Mouse (Mus musculus): Measurements from ENCODE around the gene Itgax. TPM values are rescaled to one million over a fixed set of nuclear protein-coding genes. Genes with fewer than 3 reads are reported as not detected.

Itgax gene
- polyA plus RNA-seq, 1 experiment from 2014 or later = not detected

- 68% methylated on average over 2 of the region's 2 CpGs for WGBS
These were observed 49.0 kb downstream of the Itgax start for GRCm38 (mm10) chr7:128178385-128178784.

GRCm38 (mm10) chr7:128180126-128180525, 50.8 kb downstream of the Itgax start:
- Histone ChIP-seq H3K27me3 (ENCODE audit: control insufficient read depth, insufficient read depth, low read length) (no peaks in the 10 kb centered on the region), H3K4me1 (ENCODE audit: control insufficient read depth, insufficient read depth, low read length) (no peaks in the 10 kb centered on the region), H3K27ac (replicated peaks; ENCODE audit: low read depth, low read length) (no peak overlapping the region), H3K36me3 (replicated peaks; ENCODE audit: control insufficient read depth, insufficient read depth, low read depth, low read length) (no peaks in the 10 kb centered on the region), H3K9me3 (replicated peaks; ENCODE audit: control insufficient read depth, low read length) (no peaks in the 10 kb centered on the region), H3K4me3 (ENCODE audit: low read depth, low read length) (no peak overlapping the region), H3K9ac (replicated peaks; ENCODE audit: low read length) (no peak overlapping the region), H3K4me2 (ENCODE audit: low read depth, low read length) (no peak overlapping the region)
- WGBS = 81% methylated on average over 7 of the region's 7 CpGs
- no peak for ATAC-seq (replicated peaks; ENCODE audit: insufficient number of reproducible peaks, low FRiP score, low TSS enrichment, low read depth)
- DNase-seq (ENCODE audit: low spot score) = no peak

More at GRCm38 (mm10) chr7:128178385-128178784, 49.0 kb downstream of the Itgax start:
- ATAC-seq (replicated peaks; ENCODE audit: insufficient number of reproducible peaks, low FRiP score, low TSS enrichment, low read depth) = no peak
- H3K9me3 ChIP-seq (replicated peaks; ENCODE audit: control insufficient read depth, low read length) = no peaks in the 10 kb centered on the region
- no peak for DNase-seq (ENCODE audit: low spot score)
- no peak overlapping the region for H3K4me2 ChIP-seq (ENCODE audit: low read depth, low read length)
- H3K27me3 ChIP-seq (ENCODE audit: control insufficient read depth, insufficient read depth, low read length) = no peaks in the 10 kb centered on the region
- no peak overlapping the region for H3K4me3 ChIP-seq (ENCODE audit: low read depth, low read length)
- no peaks in the 10 kb centered on the region for H3K4me1 ChIP-seq (ENCODE audit: control insufficient read depth, insufficient read depth, low read length)
- H3K36me3 ChIP-seq (replicated peaks; ENCODE audit: control insufficient read depth, insufficient read depth, low read depth, low read length) = no peaks in the 10 kb centered on the region
- H3K9ac ChIP-seq (replicated peaks; ENCODE audit: low read length) = no peak overlapping the region
- H3K27ac ChIP-seq (replicated peaks; ENCODE audit: low read depth, low read length) = no peak overlapping the region

GRCm38 (mm10) chr7:128180546-128180945, 51.2 kb downstream of the Itgax start:
- H3K27ac ChIP-seq (replicated peaks; ENCODE audit: low read depth, low read length) = no peak overlapping the region
- ATAC-seq (replicated peaks; ENCODE audit: insufficient number of reproducible peaks, low FRiP score, low TSS enrichment, low read depth) (no peak), DNase-seq (ENCODE audit: low spot score) (no peak)
- no peaks in the 10 kb centered on the region for H3K27me3 ChIP-seq (ENCODE audit: control insufficient read depth, insufficient read depth, low read length)
- 74% methylated on average over 6 of the region's 6 CpGs for WGBS
- H3K4me2 ChIP-seq (ENCODE audit: low read depth, low read length) = no peak overlapping the region
- H3K9me3 ChIP-seq (replicated peaks; ENCODE audit: control insufficient read depth, low read length) = no peaks in the 10 kb centered on the region
- H3K4me1 ChIP-seq (ENCODE audit: control insufficient read depth, insufficient read depth, low read length) = no peaks in the 10 kb centered on the region
- no peak overlapping the region for H3K4me3 ChIP-seq (ENCODE audit: low read depth, low read length)
- H3K36me3 ChIP-seq (replicated peaks; ENCODE audit: control insufficient read depth, insufficient read depth, low read depth, low read length) = no peaks in the 10 kb centered on the region
- no peak overlapping the region for H3K9ac ChIP-seq (replicated peaks; ENCODE audit: low read length)

- Histone ChIP-seq H3K4me3 (ENCODE audit: low read depth, low read length) (no peak overlapping the region), H3K27ac (replicated peaks; ENCODE audit: low read depth, low read length) (no peak overlapping the region), H3K9me3 (replicated peaks; ENCODE audit: control insufficient read depth, low read length) (no peaks in the 10 kb centered on the region), H3K27me3 (ENCODE audit: control insufficient read depth, insufficient read depth, low read length) (no peaks in the 10 kb centered on the region), H3K36me3 (replicated peaks; ENCODE audit: control insufficient read depth, insufficient read depth, low read depth, low read length) (no peaks in the 10 kb centered on the region), H3K9ac (replicated peaks; ENCODE audit: low read length) (no peak overlapping the region), H3K4me1 (ENCODE audit: control insufficient read depth, insufficient read depth, low read length) (no peaks in the 10 kb centered on the region), H3K4me2 (ENCODE audit: low read depth, low read length) (no peak overlapping the region)
- ATAC-seq (replicated peaks; ENCODE audit: insufficient number of reproducible peaks, low FRiP score, low TSS enrichment, low read depth) (no peak), DNase-seq (ENCODE audit: low spot score) (no peak)
- WGBS = 89% methylated on average over 10 of the region's 10 CpGs
These were observed 52.3 kb downstream of the Itgax start for GRCm38 (mm10) chr7:128181691-128182090.

Other genes with a start within 250 kb of the Itgax start
- gene Prss53, start 238.6 kb upstream of the Itgax start, polyA plus RNA-seq (2014; fragmentation: Nextera tagmentation; extraction: Ambion mirVana) = 0.22 and 0.28 TPM in 2 replicates
- not detected in 2 replicates for gene Gm21974, start 234.1 kb upstream of the Itgax start, polyA plus RNA-seq (2014; fragmentation: Nextera tagmentation; extraction: Ambion mirVana)
- 64.5 and 67.4 TPM in 2 replicates for gene Vkorc1, start 233.9 kb upstream of the Itgax start, polyA plus RNA-seq (2014; fragmentation: Nextera tagmentation; extraction: Ambion mirVana)
- 99.1 and 116 TPM in 2 replicates for gene Bckdk, start 225.5 kb upstream of the Itgax start, polyA plus RNA-seq (2014; fragmentation: Nextera tagmentation; extraction: Ambion mirVana)
- gene Kat8, start 217.0 kb upstream of the Itgax start, polyA plus RNA-seq (2014; fragmentation: Nextera tagmentation; extraction: Ambion mirVana) = 49.5 and 55.2 TPM in 2 replicates
- 8.7 and 9.0 TPM in 2 replicates for gene Prss8, start 199.4 kb upstream of the Itgax start, polyA plus RNA-seq (2014; fragmentation: Nextera tagmentation; extraction: Ambion mirVana)
- gene Prss36, start 182.8 kb upstream of the Itgax start, polyA plus RNA-seq (2014; fragmentation: Nextera tagmentation; extraction: Ambion mirVana) = 11.0 and 12.2 TPM in 2 replicates
- 52.5 and 57.7 TPM in 2 replicates for gene Fus, start 162.1 kb upstream of the Itgax start, polyA plus RNA-seq (2014; fragmentation: Nextera tagmentation; extraction: Ambion mirVana)
- gene Pycard, start 135.7 kb upstream of the Itgax start, polyA plus RNA-seq (2014; fragmentation: Nextera tagmentation; extraction: Ambion mirVana) = 7.3 TPM in 2 replicates
- gene Trim72, start 125.6 kb upstream of the Itgax start, polyA plus RNA-seq (2014; fragmentation: Nextera tagmentation; extraction: Ambion mirVana) = 0.10 TPM in 1 of 2 replicates, not detected in the other
- gene Itgam, start 66.9 kb upstream of the Itgax start, polyA plus RNA-seq (2014; fragmentation: Nextera tagmentation; extraction: Ambion mirVana) = 0.39 and 0.91 TPM in 2 replicates
- not detected in 2 replicates for gene Gm49368, start 66.9 kb upstream of the Itgax start, polyA plus RNA-seq (2014; fragmentation: Nextera tagmentation; extraction: Ambion mirVana)
- gene Itgad, start 24.8 kb downstream of the Itgax start, polyA plus RNA-seq (2014; fragmentation: Nextera tagmentation; extraction: Ambion mirVana) = not detected in 2 replicates
- gene Cox6a2, start 76.8 kb downstream of the Itgax start, polyA plus RNA-seq (2014; fragmentation: Nextera tagmentation; extraction: Ambion mirVana) = 0.56 and 2.2 TPM in 2 replicates
- 6.6 and 6.8 TPM in 2 replicates for gene Armc5, start 107.8 kb downstream of the Itgax start, polyA plus RNA-seq (2014; fragmentation: Nextera tagmentation; extraction: Ambion mirVana)
- gene 9130023H24Rik, start 108.5 kb downstream of the Itgax start, polyA plus RNA-seq (2014; fragmentation: Nextera tagmentation; extraction: Ambion mirVana) = 10.9 and 13.1 TPM in 2 replicates
- 18.5 and 26.2 TPM in 2 replicates for gene Tgfb1i1, start 117.3 kb downstream of the Itgax start, polyA plus RNA-seq (2014; fragmentation: Nextera tagmentation; extraction: Ambion mirVana)
- gene Slc5a2, start 136.1 kb downstream of the Itgax start, polyA plus RNA-seq (2014; fragmentation: Nextera tagmentation; extraction: Ambion mirVana) = 0.27 TPM in 1 of 2 replicates, not detected in the other
- 19.4 and 20.1 TPM in 2 replicates for gene BC017158, start 168.6 kb downstream of the Itgax start, polyA plus RNA-seq (2014; fragmentation: Nextera tagmentation; extraction: Ambion mirVana)